Mouse (Mus musculus): ENCODE data around the gene 1700037C18Rik. TPM values are rescaled to one million over a fixed set of nuclear protein-coding genes. Genes with fewer than 3 reads are reported as not detected.
A peak's percentile ranks its signal among the peaks of the same experiment; 100 is the strongest.

Gene 1700037C18Rik
- 1 to 10 TPM; 4.5 to 5.3 TPM for total RNA-seq (2021)
- long read RNA-seq, experiment 1, partial matches to known transcripts = 0 of 2 reads
- long read RNA-seq, experiment 1, other reads (novel, unspliced or antisense) = 1 of 2 reads
- long read RNA-seq, experiment 2, partial matches to known transcripts = 1 of 8 reads
- long read RNA-seq, experiment 2, other reads (novel, unspliced or antisense) = 3 of 8 reads

DNA sequence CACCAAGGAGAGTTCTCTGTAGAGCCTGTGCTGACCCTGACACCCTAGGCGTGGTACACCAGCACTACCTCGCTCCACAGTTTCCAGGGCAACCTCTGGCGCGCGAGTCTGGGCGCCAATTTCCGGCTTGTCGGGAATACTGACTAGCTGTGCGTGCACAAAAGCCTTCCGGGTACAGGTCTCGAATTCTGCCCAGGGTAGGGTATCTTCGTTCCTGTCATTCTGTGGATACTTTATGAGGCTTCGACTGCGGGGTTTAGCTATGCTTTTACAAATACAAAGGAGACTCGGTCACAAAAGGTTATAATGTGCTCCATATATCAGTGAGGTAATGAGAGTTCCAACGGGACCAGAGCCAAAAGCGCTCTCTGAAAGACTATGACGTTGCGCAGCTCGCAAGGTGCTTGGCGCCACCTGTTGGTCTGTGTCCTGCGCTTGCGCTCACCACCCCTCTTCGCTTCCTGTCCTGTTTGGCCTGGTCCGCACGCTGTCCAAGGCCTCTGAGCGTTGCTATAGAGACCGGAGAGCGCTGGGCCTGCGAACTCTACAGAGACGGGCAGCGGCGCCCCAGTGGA is at the start of gene 1700037C18Rik, which contains the start of gene Cluap1:
Gene 1700037C18Rik, minus strand, starts transcription at position 153 of the 575 bp plus-strand sequence.
Gene Cluap1, plus strand, starts transcription at position 265 of the 575 bp plus-strand sequence.
- peak; percentile 95 to 96 for DNase-seq (ENCODE audit: low spot score in 2 of 2)

DNA sequence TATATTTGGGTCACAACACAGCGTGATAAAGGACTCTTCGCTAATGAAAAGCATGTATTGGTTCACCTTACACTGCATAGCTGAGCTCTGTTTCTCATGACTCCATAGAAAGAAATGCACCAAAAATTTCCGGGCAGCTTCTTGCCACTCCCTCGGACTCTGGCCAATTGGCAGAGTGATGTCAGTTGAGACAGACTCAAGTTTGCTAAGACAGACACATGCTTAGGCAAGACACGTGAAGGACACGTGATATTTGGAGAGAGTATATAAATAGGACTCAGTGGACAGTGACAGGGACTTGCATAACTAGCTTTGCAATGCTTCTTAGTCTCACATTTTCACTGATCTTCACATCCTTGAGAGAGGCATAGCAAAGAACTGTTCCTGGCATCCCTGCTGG is 47.9 kb upstream of the 1700037C18Rik start:
- no peak for DNase-seq (ENCODE audit: low spot score in 2 of 2)

DNA sequence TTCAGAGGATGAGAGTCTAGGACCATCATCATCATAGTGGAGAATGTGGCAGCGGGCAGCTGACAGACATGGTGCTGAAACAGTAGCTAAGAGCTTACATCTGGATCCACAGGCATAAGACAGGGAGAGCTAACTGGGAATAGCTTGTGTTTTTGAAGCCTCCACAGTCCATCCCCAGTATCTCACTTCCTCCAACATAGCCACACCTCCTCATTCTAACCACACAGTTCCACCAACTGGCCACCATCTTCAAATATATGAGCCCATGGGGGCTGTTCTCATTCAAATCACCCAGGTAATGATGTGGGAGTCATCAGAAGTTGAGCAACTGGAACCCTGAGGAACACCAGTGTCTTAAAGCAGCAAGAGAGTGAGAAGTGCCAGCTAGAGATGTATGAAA is 42.7 kb upstream of the 1700037C18Rik start:
- no peak for DNase-seq (ENCODE audit: low spot score in 2 of 2)

DNA sequence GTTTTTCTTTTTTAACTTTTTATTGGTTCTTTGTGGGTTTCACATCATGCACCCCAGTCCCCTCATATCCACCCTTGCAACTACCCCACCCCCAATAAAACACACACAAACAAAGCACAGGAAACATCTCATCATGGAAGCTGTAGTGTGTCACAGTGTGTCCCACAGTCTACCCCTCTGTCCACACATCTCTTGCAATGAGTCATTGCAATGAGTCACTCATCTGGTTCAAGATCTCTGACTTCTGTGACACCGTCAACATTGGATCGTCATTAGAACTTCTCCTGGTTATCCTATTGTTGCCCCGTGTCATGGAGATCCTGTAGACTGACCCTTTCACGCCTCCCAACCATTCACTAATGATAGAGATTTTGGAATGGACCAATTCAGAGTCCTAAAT is 26.2 kb upstream of the 1700037C18Rik start:
- no peak for DNase-seq (ENCODE audit: low spot score in 2 of 2)

DNA sequence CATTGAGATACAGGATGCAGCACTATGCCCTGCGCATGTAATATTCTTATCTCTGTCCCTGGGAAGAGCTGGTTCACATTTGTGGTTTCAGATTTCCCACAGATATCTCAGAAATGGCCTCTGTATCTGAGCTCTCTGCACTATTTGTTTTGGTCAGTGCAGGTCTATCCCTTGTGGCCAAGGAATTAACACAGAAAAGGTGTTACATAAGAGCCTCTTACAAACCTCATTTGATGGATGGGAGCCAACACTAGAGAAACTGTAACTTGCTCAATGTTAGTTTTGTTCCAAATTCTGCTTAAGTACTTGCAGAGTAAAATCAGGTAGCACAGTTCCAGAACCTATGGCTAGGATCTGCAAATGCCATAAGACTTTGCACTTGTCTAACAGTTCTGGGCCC is 25.6 kb upstream of the 1700037C18Rik start:
- DNase-seq (ENCODE audit: low spot score in 2 of 2) = no peak

DNA sequence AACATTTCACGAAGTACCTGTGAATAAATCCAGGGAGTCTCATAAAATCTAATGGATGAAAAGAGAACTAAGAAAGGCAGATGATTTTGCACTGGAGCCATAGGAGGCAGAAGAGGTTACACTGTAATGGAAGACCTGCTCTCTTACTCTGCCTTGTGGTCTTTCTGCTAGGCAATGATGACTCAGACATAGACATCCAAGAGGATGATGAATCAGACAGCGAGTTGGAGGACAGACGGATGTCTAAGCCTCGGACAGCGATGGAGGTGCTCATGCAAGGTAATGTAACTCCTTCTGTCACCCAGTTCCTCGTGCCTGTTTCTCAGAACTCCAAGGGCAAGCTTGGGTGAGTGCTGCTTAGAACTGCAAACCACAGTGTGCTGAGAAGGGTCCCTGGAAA is 25.0 kb upstream of the 1700037C18Rik start:
- no peak for DNase-seq (ENCODE audit: low spot score in 2 of 2)

DNA sequence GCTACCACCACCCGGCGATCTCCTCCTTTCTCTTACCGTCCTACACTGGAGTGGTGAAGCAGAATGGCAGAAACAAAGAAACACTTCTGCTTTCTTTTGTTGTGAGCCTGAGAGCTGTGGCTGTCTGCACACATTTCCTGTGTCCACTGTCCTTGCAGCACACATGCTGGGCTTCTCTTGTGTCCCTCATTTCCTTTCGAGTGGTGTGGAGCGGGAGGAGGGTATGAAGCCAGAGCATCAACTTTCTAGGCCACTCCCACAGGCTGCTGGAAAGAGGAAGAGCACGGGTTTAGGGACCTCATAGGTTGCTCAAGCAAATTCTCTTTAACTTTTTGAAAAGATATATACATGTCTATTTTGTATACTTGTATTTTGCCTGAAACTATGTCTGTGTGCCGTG is 20.7 kb upstream of the 1700037C18Rik start:
- DNase-seq (ENCODE audit: low spot score in 2 of 2) = peak in 1 of 2 experiments; percentile 16

DNA sequence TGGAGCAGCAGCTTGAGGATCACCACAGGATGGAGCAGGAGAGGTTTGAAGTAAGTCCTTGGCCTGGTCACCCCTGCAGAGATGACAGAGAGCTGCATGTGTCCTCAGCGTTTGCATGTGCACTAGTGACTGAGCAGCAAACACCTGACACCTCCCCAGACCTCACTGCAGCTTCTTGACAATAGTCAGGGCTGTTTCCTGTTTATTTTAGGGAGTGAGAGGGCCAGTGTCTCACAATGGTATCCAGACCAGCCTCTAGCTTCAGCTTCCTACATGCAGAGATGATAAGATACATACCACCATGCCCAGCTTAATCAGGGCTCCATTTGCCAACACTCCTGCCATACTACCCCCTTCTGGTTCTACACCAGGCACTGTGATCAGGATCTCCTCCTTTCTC is 20.1 kb upstream of the 1700037C18Rik start:
- DNase-seq (ENCODE audit: low spot score in 2 of 2) = no peak

DNA sequence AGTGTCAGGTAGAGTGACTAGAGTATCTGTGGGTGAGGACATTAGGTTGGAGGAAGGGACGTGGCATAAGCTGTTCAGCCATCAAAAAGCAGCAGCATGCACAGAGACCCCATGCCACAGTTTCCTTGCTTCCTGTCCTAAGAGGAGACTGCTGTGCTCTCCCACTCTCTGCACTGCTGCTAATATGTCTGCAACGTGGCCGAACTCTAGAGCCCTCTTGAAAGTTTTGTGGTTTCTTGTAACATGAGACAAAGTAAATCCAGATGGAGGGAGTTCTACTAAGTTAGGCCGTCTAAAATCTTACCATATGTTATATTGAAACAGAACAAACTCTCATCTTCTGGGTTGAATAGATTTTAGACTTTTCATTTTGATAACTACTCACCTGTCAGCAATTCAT is 15.5 kb upstream of the 1700037C18Rik start:
- DNase-seq (ENCODE audit: low spot score in 2 of 2) = no peak

DNA sequence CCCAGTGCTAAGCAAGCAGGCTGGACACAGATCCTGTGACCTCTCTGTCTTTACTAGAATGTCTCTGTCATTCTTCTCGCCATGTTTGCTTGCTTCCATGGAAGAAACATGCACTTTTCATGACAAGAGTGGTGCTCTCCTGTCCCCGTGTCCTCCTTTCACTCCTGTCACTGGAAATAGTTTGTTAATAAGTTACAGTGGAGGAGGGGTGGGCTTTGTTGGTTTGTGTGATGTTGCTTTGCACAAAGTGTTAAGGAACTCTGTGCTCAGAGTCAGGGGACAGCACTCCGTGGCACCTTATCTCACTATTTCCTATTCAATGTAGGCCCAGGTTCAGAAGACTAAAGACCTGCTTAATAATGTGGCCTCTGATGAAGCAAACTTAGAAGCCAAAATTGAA is 15.0 kb upstream of the 1700037C18Rik start:
- no peak for DNase-seq (ENCODE audit: low spot score in 2 of 2)

DNA sequence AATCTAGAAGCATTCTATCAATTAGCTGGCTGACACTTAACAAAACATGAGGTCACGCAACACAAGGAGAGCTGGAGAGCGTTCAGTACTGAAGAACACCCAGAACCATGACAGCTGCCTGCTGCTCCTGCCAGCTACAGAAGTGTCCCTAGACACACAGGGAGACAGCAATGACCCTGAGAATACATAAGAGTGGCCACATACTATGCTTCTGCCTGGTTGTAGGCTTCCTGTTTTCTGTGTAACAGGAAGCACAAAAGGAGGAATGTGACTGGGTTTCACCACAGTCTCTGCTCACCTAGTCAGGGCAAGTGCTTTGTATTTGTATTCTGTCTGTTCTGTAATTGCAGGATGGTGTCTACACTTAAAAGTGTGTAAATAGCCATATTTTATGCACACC is 12.3 kb upstream of the 1700037C18Rik start:
- DNase-seq (ENCODE audit: low spot score in 2 of 2) = no peak

DNA sequence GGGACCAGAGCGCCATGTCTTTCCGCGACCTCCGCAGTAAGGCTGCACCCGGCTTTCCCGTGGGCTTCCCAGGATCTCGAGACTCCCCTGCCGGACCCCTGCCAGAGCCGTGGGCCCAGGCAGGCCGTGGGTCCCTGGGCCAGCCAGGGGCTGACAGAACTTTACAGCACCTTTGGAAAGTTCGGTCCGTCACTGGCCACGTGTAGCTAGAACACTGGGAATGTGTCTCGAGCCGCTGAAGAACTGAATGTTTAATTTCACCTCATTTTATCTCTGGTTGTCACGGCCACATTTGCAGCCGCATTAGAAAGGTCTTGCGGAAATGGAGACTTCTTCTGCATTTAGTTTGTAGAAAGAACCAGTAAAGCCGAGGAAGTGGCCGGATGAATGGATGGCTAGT is 629 bp upstream of the 1700037C18Rik start:
- no peak for DNase-seq (ENCODE audit: low spot score in 2 of 2)

DNA sequence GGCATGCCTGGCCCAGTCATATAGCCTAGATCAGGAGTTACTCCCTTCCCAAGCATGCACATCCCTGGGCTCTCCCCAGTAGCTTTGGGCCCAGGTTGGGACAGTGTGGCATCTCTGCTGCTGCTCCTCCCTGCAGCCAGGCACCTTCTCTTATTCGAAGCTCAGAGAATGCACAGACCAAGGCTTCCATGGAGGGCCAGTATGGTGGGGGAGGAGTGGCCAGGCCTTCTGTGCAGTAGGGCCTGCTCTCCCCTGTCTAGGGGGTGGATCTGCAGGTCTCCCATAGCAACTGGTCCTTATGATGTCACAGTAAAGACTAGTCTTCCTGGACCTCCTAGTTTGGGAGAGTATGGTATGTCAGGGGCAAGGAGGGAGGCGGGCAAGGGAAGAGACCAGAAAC is 1.0 kb downstream of the 1700037C18Rik start:
- no peak for DNase-seq (ENCODE audit: low spot score in 2 of 2)

DNA sequence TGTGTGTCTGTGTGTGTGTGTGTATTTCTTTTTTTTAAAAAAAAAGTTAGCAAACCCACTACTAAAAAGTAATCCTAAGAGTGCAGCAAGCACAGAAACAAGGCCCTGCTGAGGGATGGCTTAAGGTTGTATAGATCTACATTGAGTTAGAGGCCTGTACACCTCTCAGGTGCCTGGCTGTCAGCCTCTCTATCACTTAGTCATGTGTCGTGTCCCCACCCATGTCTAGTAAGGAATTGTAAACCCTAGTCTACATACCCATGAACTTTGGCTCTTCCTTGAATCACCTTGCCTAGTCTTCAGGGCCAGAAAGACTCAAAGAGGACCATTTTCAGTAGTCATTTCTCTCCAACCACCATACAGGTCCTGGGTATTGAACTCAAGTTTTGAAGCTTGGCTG is 11.9 kb downstream of the 1700037C18Rik start:
- no peak for DNase-seq (ENCODE audit: low spot score in 2 of 2)

DNA sequence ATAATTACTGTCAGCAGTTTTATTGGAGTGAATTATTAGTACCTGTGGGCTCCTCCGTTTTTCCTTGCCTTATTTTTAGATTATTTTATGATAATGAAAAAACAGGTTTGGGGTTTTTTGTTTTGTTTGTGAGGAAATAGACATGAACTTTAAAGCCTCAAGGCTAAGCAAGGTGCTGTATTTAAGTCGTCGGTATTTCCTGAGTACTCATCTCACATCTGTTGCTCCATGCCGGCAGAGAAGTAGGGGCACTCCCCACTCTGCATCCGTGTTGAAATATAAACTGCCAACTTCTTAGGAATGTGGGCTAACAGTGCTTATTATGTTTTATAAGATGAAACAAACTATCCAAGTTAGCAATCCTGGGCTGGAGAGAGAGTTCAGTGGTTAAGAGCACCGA is 12.4 kb downstream of the 1700037C18Rik start:
- no peak for DNase-seq (ENCODE audit: low spot score in 2 of 2)

DNA sequence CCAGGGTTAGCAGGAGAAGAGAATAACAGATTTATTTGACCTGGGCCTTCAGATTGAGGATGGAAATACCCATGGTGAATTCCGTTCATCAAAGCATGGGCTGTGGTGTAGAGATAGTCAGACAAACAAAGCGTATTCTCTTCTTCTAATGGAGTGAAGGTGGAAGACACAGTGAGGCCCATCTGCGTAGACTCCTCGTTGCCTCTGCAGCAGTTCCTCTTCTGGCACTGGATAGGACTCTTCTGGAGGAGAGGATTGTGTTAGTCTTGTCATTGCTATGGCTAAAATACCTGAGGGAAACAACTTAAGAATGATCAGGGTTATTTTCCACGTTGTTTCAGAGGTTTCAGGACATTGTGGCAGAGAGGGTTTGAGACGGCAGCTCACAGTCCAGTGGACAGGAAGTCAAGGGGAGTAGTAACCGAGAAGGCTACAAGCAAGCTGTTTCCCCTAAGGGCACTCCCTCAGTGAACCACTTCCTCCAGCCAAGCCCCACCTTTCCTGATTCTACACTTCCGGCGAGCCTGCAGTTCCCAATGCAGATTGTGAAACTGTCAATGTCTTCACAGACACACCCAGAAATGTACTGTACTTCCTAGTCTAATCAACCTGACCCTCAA is 13.2 kb downstream of the 1700037C18Rik start:
- no peak for DNase-seq (ENCODE audit: low spot score in 2 of 2)

DNA sequence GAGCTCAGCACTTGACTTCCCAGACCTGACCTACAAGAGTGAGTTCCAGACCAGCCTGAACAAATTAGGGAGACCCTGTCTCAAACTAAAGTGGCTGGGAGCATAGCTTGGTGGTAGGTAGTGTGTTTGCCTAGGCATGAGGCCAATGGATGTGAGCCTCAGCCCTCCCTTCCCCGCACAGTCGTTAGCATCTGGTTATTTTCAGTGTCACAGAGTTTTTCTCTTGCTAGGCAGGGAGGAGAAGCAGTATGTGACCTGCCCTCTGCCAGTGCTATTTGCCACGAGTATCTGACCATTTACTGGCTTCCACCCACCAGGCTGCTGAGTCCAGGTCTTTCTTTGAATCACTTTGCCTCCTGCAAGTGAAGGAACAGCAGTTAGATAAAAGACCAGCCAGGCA is 14.8 kb downstream of the 1700037C18Rik start:
- DNase-seq (ENCODE audit: low spot score in 2 of 2) = no peak

DNA sequence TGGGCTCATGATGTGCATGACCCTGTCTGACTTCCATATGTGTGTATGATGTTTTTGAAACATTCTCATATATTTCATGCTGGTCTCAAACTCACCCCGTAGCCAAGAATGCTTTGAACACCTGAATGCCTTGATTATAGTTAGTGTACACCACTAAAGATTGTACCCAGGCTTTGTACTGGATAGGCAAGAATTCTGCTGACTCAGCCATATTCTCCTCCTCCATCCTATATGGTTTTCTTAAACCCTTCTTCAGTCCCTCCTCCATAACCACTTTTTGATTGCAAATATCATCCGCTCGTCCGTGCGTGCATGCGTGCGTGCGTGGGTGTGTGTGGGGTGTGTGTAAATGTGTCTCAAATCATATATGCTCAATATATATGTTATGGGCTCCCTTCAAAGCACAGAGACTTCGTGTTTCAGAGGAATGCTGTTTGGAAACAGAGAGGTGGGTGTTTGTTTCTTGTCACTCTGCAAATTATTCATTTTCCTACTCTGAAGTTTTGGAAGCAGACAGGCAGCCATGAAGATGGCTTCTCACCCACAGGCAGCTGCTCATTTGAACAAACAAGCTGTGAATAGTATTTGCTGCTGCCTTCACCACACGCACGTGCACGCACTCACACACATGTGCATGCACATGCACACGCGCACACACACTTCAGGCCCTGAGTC is 16.7 kb downstream of the 1700037C18Rik start:
- no peak for DNase-seq (ENCODE audit: low spot score in 2 of 2)

DNA sequence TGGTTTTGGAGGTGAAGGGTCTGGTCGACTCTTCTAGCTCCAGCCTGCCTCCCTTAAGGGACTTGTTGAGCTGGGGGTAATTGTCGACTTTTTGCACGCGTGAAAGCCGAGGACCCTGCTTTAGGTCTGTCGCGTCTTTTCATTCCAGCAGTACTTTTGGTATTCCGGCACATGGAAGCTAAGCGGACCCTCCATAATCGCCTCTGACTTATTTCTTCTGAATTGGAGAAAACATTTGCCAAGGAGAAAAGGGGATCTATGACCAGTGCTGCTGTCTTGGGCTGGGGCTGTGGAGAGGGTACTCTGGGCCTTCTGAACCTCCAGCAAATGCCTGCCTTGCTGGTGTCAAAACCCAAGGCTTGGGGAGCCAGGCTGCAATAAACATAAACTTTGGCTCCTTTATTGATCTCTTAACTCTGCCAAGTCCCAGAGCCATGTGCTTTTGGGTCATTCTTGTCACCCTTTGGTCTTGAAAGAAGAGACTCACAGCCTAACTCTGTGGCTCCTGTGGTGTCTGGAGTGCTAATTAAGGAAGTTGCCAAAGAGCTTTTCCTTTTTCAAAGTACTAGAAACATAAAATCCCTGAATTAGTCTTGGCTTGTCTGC is 23.3 kb downstream of the 1700037C18Rik start:
- DNase-seq (ENCODE audit: low spot score in 2 of 2) = no peak

DNA sequence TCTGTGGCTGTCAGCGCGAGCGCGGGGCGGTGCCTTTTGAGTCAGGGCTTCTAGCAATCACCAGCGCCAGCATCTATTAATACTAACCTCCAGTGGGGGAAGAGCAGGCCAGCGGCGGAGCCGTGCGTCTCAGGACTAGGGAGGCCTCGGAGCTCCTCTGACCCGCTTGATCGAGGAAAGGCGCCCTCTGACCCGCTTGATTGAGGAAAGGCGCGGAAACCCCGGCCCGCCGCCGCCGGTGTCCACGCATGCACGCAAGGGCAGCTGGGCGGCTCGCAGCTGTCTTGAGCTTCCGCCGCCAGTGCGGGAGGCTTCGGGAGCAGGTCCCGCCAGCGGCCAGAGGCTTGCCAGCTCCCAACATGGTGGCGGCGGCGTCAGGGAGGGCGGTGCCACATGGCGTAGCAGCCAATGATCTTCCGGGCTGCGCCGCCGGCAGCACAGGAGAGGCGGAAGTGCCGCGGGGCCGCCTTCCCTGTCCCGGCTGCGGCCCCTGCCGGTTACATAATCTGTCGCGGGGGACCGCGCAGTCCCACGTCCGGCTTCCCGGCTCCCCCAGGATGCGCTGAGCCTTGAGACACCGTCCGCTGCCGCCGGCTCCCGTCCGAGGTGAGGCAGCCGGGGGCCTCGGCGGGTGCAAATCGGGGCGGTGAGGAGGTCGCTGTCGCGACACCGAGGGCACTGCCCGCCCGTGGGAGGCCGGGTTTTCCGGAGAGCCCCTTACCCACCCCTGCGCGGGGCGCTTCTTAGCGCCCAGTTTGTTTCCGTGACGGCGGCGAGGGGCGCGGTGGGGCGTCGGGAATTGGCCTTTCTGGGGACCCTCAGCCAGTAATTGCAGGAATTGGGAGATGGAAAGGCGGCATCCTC is 24.1 kb downstream of the 1700037C18Rik start, which contains the start of the genes Zfp597 and Gm20695:
Gene Zfp597, minus strand, starts transcription at position 361 of the 864 bp plus-strand sequence.
Gene Gm20695, plus strand, starts transcription at position 448 of the 864 bp plus-strand sequence.
- DNase-seq (ENCODE audit: low spot score in 2 of 2) = peak; percentile 93 to 95

DNA sequence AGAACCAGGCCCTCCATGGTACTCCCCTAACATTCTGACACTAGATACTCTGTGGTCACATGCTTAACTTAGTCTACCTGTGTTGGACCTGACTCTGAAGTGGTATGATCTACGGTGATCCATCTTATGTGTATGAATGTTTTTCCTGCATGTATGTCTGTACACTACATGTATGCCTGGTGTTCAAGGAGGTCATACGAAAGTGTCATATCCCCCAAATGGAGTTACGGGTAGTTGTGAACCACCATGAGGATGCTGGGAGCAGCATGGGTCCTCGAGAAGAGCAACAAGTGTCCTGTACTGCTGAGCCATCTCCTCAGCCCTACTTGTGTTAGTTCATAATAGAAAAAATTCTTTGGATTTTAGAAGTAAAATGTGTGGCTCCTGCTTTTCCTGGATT is 32.1 kb downstream of the 1700037C18Rik start:
- DNase-seq (ENCODE audit: low spot score in 2 of 2) = no peak

Data from layer of hippocampus, postnatal 14 days (tissue).